8 mouse cellular contexts compared by ENCODE assay signal in genomic region chr11:73049335-73049734, GRCm38 (mm10). TPM values are rescaled to one million over a fixed set of nuclear protein-coding genes. Genes with fewer than 3 reads are reported as not detected.
A peak's percentile ranks its signal among the peaks of the same experiment; 100 is the strongest.
DNase-seq lines count a peak whose midpoint lies in the region; ATAC-seq and TF ChIP-seq lines count a peak whose summit lies in the region.

No protein-coding gene starts in this region.

- intact Hi-C loops in left cerebral cortex, postnatal 25 days (cut with DNase I) = loop anchor here (5.0 kb wide), 1 partner anchor 122 kb away; no protein-coding TSS in a partner anchor

- H3K27ac ChIP-seq in cortical plate, adult 2 months (ENCODE audit: insufficient read depth, low read length) = no peak overlapping the region

- ATAC-seq in cerebellum, adult (ENCODE audit: insufficient number of reproducible peaks, low FRiP score, low TSS enrichment) = no peak
- ATAC-seq in megakaryocyte-erythroid progenitor cell, adult 5-6 weeks (replicated peaks; ENCODE audit: low FRiP score, low TSS enrichment, poor library complexity, severe bottlenecking) = 0 out of 2 replicates have a peak, but pooled peaks have one; percentile 42

- H3K4me3 ChIP-seq in cortical plate, adult 2 months (ENCODE audit: insufficient read depth, low read length) = peak overlapping the region; percentile 77; the same call in 1 of the 2 replicates

- peak; percentile 84 for TF ChIP-seq CTCF in cortical plate, adult 2 months (IDR thresholded peaks at IDR 0.05; ENCODE audit: extremely low read depth, insufficient read depth, low read length)

- no peaks in the 10 kb centered on the region for H3K4me1 ChIP-seq in cortical plate, adult 2 months (ENCODE audit: control insufficient read depth, insufficient read depth, low read length)

- TF ChIP-seq POLR2A in cortical plate, adult 2 months (IDR thresholded peaks at IDR 0.05; ENCODE audit: extremely low read depth, insufficient read depth, low read length) = no peak

- DNase-seq in cerebellum, adult 11 months = peak; percentile 68
- peak; percentile 78 for DNase-seq in gastrocnemius, postnatal 10 days
- peak; percentile 89 for DNase-seq in induced T-regulatory cell, adult 2 months (ENCODE audit: low read depth)
- peak; percentile 74 to 81 for DNase-seq in left cerebral cortex, postnatal 25 days (ENCODE audit: low spot score in 2 of 2)
- peak; percentile 82 for DNase-seq in right cerebral cortex, postnatal 4 days

RNA-seq across cellular contexts. Expression of gene Ncbp3, which starts 1.8 kb away (rescaled TPM):
- polyA plus RNA-seq in cortical plate, adult 2 months (2012; rRNA removed) = 4.5 and 4.7 TPM in 2 replicates
- total RNA-seq in gastrocnemius, postnatal 10 days (2021) = 1 to 10 TPM; 4.6 to 6.6 TPM
- total RNA-seq in left cerebral cortex, postnatal 25 days (2021) = 1 to 10 TPM; 8.3 to 8.9 TPM
- 12.5 and 12.7 TPM in 2 replicates for total RNA-seq in megakaryocyte-erythroid progenitor cell, adult 5-6 weeks (2014; fragmentation: Nextera tagmentation)
- total RNA-seq in megakaryocyte-erythroid progenitor cell, adult 5-6 weeks (2017) = 16.4 and 19.1 TPM in 2 replicates

RNA-seq across cellular contexts. Expression of gene Camkk1, which starts 30.5 kb away (rescaled TPM):
- 90.0 and 103 TPM in 2 replicates for polyA plus RNA-seq in cortical plate, adult 2 months (2012; rRNA removed)
- 1 to 10 TPM; 1.7 to 2.2 TPM for total RNA-seq in gastrocnemius, postnatal 10 days (2021)
- total RNA-seq in left cerebral cortex, postnatal 25 days (2021) = 10 to 100 TPM; 79.5 to 92.4 TPM
- total RNA-seq in megakaryocyte-erythroid progenitor cell, adult 5-6 weeks (2014; fragmentation: Nextera tagmentation) = 0.12 and 0.28 TPM in 2 replicates
- total RNA-seq in megakaryocyte-erythroid progenitor cell, adult 5-6 weeks (2017) = 0.53 TPM in 1 of 2 replicates, not detected in the other

RNA-seq across cellular contexts. Expression of gene Itgae, which starts 41.0 kb away (rescaled TPM):
- 0.21 and 0.25 TPM in 2 replicates for polyA plus RNA-seq in cortical plate, adult 2 months (2012; rRNA removed)
- under 1 TPM; 0.05 to 0.20 TPM for total RNA-seq in gastrocnemius, postnatal 10 days (2021)
- total RNA-seq in left cerebral cortex, postnatal 25 days (2021) = under 1 TPM; 0.18 to 0.21 TPM
- total RNA-seq in megakaryocyte-erythroid progenitor cell, adult 5-6 weeks (2014; fragmentation: Nextera tagmentation) = 0.17 and 0.20 TPM in 2 replicates
- total RNA-seq in megakaryocyte-erythroid progenitor cell, adult 5-6 weeks (2017) = not detected in 2 replicates

RNA-seq across cellular contexts. Expression of gene P2rx1, which starts 50.4 kb away (rescaled TPM):
- 0.52 and 0.78 TPM in 2 replicates for polyA plus RNA-seq in cortical plate, adult 2 months (2012; rRNA removed)
- total RNA-seq in gastrocnemius, postnatal 10 days (2021) = 1 to 10 TPM in 1 of 2 experiments, under 1 TPM in 1; 0.85 to 1.2 TPM
- total RNA-seq in left cerebral cortex, postnatal 25 days (2021) = 1 to 10 TPM in 1 of 2 experiments, under 1 TPM in 1; 0.28 to 1.0 TPM
- total RNA-seq in megakaryocyte-erythroid progenitor cell, adult 5-6 weeks (2014; fragmentation: Nextera tagmentation) = 1.8 and 3.1 TPM in 2 replicates
- 2.2 TPM in 1 of 2 replicates, not detected in the other for total RNA-seq in megakaryocyte-erythroid progenitor cell, adult 5-6 weeks (2017)

Comparison
In these comparisons a context has a peak if more than half of its experiments do, and no peak if none do; other contexts are left out.
1. RNA of gene Camkk1, which starts 30.5 kb away (total RNA-seq): 79.5 to 92.4 TPM in left cerebral cortex, postnatal 25 days; 1.7 to 2.2 TPM in gastrocnemius, postnatal 10 days and 0.12 to 0.53 TPM in megakaryocyte-erythroid progenitor cell, adult 5-6 weeks; every median in the first group is over 10 times any median in the second.
2. Peak in every context shown above with its lines, with median percentiles within 50 percentile points of each other: DNase-seq.